Mouse (Mus musculus) kidney, adult 11 months (tissue): ENCODE data around the gene E130308A19Rik.

Experiments used
- DNase-seq: peaks from one replicate; pipeline ENCODE4 v3.0.0; 2022

Gene E130308A19Rik

DNA sequence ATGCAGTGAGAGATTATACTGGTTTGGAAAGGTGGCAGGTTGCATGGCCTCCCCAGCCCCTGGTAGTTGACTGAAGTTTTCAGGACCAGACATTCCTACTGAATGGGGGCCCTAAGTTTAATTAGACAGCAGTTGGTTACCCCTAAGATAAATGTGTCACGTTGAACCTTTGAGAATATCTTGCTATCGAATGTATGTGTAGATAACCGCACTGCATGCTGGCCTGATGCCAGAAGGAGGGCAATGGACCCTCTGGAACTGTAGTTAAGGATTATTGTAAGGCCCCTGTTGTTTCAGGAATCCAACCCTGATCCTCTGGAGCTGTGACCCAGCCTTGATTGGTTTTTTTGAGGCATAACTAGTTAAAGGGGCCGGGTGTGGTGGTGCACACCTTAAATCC, 58.3 kb downstream of the E130308A19Rik start:
- no peak for DNase-seq

DNA sequence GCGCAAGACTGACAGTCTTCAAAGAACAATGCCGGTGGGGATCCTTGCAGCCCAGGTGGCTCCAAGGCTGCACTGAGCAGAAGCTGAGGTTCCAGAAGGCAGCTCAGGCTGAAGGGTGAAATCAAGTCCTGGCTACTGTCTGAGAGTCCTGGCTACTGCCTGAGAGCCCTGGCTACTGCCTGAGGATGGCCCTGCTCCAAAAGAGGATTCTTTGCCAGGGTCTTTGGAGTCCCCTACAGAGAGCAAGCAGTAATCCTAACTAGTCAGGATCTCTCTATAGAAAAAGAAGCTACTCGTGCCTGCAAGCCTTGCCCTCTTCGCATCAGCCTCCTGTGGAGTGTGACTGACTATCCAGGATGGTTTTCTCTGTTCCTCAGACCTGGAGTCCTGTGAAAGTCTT, 60.7 kb downstream of the E130308A19Rik start:
- no peak for DNase-seq

DNA sequence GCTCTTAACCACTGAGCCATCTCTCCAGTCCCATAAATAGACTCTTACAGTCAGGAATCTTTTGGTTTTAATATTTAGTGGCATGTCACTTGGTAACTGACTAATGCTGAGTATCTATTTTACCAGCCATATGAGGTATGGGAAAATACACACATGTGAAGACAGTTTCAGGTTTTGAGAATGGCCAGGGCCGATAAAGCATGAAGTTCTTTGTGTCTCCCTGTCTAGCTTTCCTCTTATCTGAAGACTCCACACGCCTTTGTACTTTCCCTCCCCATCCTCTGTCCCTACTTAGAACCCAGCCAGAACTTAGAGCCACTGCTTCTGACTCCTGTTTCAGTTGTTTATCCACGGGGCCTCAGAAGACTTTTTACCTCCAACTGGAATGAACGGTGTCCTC, 63.0 kb downstream of the E130308A19Rik start:
- DNase-seq: no peak

DNA sequence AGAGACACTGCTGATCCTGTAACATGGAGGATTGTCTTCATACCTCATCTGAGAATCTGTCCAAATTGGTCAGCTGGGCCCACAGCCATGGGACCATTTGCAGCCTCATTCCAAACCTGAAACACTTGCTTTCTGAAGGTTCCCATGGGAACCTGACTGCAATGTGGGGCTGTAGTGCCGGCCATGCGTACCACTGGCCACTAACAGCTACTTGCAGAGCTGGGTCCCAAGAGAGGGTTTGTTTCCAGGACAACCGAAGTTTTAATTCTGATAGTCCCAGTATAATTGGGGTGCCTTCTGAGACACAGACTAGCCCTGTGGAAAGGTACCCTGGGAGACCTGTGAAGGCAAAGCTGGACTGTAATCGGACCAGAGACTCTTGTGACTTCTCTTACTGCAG, 64.1 kb downstream of the E130308A19Rik start:
- no peak for DNase-seq

DNA sequence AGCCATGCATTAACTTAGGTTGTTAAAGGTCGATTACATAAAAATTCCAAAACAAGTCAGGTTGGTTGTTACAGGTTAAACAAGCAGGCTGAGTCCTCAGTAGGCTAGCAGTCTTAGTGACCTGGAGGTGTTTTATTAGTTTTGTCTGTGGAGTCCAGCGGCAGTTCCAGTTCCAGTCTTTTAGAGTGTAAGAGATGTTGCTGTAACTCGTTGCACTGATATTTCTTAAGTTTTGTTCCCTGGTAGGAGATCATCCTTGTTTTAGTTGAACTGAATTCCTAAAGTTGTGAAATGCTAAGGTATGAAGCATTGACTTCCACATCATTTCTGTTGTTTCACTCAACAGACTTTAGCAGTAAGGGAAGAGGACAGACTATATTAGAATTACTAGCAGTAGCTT, 70.8 kb downstream of the E130308A19Rik start:
- no peak for DNase-seq

DNA sequence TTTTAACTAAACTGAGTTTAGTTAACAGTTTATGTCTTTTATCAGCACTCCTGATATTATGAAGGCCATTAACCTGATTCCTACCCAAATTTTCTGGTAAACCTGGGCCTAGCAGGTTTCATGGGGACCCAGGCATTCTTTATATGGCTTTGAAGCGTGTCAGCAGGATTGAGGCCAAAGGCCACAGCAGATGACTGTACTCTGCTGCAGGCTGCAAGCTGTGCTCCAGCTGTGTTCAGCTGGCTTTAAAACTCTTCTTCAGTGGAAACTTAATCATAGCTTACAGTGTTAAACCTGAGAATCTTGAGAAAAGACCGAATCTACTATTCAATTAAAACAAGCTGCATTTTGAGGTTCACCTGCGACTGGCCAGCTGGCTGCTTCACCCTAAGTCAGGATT, 71.9 kb downstream of the E130308A19Rik start:
- no peak for DNase-seq

DNA sequence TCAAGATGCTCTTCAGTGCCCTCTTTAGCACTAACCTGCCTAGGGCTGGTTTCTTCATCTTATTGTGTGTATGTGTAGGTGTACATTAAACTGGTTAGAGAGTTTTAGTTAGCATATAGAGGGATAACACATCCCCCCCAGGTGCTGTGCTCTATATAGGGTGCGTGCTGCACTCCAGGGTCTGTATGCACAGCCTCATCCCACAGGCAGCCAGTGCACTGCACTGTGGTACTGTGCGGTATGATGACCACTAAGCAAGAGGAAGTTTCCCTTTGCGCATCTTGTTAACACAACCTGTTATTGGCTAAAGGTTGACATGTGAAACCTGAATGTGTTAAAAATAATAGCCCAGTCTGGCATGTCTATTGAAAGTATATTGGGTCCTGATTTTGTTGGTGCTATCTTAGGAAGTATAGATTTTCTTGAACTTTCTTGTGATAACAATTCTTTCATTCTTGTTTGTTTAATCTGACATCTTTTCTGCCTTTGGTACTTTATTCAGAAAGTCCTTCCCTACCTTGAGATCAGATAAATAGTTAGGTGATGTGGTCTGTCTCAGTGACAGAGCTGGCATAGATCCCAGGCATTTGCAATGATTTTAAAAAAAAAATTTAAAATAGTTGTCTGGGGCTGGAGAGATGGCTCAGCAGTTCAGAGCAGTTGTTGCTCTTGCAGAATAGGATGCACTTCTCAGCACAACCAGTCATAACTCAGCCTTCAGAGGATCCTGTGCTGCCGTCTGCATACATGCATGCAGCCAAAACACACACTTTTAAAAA, 73.2 kb downstream of the E130308A19Rik start:
- no peak for DNase-seq

DNA sequence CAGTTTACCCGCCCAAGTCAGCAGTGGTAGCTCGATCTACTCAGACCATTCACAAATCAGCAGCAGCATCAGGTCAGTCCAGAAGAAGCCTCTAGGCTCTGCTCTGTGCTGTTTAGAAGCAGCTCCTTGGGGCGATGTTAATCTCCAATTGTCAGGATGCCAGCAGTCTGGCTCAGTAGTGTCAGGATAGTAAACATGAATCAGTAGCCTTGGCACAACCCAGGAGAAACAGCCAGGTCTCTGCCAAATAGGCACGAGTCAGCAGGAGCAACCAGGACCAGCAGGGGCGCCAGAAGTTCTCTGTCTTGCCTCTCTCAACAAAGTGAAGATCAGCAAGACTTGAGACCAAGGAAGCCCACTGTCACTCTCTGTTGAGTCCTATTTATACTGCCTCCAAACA, 83.3 kb downstream of the E130308A19Rik start:
- peak; percentile 43 for DNase-seq

DNA sequence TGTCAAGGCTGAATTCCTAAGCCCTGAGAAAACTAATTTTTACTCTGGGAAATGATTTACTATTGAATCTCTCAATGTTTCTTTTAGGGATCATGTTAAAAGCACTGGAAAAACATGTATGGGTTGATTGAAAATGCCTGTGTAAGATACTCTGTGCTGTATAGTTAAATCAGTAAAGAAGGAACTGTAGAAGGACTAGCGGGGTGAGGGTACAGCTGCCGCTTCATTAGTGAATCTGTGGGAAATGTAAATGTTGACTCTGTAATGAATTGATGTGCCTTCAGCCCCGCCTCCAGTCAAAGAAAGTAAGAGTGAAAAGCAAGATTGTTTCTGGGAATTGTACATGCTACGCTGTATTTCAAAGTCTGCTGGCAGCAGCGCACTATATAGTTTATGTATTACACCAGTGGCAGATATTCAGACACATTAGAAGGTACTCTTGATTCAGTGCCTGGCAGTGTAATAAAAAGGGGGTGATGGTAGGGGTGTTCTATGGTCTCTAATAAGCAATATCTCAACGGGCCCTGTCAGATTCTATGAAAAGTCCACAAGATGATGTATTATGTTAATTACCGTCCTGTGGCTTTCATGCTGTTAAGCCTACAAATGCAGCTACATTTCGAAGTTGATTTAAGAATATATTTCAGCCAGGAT, 84.9 kb downstream of the E130308A19Rik start:
- no peak for DNase-seq

DNA sequence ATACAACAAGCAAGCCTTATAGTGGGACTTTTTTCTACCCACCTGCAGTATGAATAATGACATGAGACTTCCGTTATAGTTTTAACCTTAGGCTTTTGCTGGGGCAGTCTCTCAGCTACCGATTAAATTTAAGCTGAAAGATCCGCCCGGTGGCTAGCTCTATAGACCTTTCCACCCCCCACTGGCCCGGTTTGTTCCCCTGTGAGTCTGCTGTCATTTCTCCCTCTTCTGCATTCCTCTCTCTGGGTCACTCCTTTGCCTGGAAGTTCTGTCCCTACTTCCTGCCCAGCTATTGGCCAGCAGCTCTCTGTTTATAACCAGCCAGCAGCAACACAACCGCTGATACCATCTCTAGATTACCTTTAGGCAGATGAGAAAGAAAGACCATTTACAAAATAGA, 86.4 kb downstream of the E130308A19Rik start:
- no peak for DNase-seq

DNA sequence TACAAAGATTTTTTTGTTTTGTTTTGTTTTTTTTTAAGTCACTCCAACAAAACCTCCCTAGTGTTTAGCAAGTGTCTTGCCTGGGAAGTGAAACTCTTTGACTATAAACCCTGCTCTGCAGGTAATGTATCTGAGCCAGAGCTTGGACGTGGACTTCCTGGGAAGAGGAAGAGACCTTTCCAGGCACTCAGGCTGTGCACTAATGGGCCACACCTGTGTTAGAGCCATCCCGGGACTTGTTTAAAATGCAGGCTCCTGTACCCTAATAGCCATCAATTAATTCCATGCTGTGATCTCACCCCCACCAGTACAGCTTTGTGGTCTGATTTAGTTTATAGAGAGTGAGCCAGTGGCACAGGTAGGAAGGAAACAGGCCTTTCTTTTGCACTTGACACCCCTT, 86.9 kb downstream of the E130308A19Rik start:
- no peak for DNase-seq

DNA sequence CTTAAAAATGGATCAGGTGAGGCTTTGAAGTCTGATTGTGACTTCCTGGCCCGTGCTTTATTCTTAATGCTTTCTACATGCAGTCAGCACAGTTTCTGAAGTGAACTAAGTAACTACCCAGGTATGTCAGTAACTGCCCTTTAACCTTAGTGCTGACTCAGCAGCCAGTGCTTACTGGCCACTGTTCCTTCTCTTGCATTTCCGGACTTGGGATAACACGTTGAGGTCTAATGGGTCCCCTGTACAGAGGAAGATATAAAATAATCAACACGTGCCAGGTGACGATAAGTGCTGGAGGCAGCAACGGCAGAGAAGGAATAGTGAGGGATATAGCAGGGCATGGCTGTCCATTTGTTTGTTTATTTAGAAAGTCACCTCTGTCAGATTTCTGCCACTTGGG, 88.5 kb downstream of the E130308A19Rik start:
- DNase-seq: peak; percentile 62

DNA sequence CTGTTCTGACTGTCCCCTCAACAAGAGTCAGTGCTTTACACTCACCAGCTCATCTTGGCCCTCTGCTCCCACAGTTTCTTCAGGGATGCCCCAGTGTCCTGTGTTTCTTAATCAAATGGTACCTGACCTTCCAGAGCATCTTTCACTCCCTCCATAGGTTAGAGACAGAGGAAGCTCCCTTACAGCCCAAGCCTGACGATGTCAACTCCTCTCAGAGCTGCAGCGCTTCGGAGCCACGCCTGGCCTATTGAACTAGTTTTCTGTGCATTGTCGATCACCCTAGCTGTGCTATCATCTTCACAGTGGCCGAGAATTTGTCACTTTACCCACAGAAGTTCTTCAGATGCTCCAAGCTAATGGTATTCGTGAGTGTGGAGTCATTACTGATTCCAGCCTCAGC, 88.9 kb downstream of the E130308A19Rik start:
- no peak for DNase-seq

DNA sequence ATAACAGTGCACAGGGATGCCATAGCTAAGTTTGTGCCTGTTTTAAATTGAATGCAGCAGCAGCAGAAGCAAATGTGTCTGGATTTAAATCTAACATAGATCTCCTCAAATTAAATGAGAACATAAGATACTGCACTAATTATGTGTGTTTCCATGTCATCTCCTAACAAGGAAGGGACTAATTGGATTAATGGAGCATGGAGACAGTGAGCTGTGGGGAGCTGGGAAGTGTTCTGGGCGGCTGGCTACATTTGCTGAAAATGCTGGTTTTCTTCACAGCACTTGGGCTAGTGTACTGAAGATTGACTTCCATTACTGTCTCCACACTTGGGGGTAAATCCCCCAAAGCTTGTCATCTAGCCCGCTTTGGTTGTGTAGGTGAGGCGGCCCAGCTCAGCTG, 89.5 kb downstream of the E130308A19Rik start:
- no peak for DNase-seq

DNA sequence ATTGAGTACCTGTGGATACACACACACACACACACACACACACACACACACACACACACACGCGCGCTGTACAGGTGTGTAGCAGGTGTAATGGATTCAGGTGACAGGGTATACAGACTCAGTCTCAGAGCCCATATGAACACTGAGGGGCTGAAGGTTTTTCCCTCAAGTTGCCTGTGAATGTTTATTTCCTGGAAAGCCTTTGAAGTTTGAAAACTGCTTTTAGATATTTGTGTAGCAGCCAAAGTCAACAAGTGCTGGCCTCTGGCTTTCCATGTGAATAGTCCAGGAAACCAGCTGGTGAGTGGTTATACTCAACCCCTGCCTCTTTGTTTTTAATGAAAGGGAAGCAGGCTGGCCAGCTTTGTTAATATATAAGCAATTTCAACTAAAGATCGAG, 91.3 kb downstream of the E130308A19Rik start:
- DNase-seq: peak; percentile 74

DNA sequence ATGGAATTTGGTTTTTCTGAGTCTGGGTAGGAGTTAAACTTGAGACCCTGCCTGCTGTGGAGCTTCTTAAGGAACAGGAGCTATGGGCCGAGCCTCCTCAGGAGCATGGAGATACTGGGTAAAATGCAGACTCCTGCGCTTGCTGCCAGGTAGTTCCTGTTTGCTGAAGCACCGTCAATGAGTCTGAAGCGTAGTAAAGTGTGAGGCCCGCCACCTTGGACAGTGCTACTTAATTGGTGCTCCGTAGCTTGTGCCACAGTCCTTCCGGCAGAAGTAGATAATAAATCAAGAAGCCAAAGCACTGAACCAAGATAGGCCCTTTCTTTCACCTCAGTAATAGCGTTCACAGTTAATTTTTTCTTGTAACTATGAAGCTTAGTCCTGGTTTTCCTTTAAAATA, 92.5 kb downstream of the E130308A19Rik start:
- no peak for DNase-seq

DNA sequence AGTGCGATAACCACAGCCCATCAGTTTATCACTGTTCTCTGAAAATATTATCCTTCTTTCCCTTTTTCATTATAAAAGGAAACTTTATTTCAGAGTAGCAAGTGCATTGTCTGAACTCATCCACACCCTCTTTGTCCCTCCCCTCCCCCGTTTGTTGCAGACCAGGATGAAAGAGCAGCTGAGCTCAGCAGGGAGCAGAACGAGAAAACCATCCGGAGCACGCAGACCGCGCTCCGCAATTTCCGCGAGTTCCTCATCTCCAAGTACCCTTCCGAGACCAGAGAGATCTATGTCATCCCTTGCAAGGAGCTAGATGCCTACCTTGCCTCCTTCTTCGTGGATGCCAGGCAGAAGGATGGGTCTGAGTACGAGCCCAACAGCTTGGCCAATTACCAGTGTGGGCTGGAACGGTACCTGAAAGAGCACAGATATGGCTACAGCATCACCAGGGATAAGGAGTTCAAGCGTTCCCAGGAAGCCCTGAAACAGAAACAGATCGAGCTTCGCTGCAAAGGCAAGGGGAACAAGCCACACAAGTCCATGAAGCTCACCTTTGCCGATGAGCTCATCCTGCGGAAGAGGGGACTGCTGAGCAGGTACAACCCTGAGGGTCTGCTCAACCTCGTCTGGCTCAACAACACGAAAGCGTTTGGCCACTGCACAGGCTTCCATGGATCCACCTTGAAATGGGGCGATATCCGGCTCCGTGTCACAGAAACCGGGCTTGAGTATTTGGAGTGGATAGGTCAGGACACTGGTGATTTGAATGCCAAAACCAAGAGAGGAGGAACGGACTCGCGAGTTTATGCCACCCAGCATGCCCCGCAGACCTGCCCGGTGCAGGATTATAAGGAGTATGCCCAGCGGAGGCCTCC, 93.7 kb downstream of the E130308A19Rik start:
- DNase-seq: no peak

DNA sequence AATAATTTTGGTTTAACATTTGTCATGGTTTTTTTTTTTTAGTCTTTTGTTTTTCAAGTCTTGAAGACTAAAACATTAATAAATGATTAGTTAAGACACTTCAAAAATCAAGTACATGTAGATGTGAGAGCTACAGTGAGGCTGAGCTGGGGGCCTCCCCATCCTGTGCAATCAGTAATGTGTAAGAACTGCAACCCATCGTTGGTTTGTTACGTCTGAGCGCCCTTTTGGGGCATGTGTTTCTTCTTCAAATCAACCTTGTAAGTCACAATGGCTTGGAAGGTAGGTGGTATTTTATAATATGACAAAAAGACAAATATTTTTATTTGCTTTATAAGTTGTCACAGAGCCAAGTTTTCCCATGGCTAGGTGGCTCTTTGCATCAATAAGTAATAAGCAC, 95.8 kb downstream of the E130308A19Rik start:
- no peak for DNase-seq

DNA sequence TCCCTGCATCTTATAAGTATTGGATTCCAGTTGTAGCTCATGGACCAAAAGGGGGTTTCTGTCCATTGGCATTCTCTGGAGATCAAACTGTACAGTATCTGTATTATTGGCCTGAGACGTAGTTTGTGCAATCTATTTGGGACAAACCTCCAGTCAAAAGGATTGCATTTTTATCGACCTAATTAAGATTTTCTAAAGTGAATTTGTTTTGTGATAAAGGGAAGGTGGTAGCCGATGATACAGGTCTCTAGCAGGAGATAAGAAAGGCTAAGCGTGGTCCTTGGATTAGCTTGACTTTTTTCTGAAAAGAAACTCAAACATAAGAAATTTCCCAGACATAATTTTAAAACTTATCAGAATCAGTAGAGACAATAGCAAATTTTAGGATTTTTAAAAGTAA, 99.6 kb downstream of the E130308A19Rik start:
- DNase-seq: no peak

DNA sequence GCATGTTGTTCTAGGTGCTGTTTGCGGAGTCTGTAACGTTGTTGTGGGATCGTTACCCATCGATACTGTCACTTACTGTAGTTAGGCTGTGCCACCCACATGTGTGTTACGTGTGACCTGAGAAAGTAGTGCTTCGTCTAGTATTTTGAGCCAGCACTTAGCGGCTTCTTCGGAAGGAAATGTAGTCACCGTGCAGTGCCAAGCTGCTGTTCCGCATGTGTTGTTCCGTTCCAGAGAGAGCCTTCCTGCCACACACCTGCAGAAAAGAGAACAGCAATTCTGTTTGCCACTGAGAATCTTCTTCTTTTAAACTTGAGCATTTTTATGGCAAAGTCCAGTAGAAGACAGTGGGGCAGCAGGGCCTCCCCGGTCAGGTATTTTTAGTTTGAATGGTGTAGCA, 100.5 kb downstream of the E130308A19Rik start:
- no peak for DNase-seq

DNA sequence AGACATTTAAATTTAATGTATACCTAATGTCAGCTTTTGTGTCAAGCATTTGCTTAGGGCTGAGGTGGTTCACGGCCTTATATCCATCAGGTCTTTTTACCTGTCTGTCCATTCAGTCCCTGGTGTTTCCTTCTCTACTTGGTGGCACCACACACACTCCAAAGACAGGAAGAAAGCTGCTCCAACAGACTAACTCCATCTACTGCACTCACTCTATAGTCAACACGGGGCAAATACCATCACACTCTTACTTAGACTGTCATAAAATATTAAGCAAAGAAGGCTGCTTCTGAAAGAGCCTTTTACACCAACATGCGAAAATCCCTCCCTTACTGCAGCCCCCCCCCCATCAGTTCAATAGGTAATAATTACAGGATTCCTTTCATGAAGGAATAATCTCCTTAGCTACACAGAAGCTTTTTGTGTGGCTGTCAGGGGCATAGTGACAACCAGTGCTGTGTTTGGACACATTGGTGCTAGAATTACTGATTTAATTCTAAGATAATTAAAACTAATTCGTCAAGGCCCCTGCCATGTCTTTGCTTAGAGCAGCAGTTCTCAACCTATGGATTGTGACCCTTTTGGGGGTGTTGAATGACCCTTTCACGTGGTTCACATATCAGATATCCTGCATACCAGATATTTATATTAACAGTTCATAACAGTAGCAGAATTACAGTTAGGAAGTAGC, 101.3 kb downstream of the E130308A19Rik start:
- no peak for DNase-seq

DNA sequence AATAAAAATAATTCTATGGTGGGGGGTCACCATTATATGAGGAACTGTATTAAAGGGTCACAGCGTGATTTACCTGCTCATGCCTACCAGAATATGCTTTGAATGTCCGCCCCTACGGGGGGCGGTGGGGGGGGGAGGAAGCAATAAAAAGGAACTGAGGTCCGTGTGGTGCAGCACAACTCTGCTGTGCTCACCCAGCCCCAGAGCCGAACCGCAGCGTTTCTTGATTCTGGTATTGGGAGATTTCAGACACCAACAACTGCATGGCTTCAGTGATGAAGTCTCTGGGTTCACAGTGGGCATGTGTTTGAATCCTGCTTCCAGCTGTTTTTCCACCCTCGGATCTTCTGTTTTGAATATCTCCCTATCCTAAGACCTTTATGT, 101.9 kb downstream of the E130308A19Rik start:
- no peak for DNase-seq

DNA sequence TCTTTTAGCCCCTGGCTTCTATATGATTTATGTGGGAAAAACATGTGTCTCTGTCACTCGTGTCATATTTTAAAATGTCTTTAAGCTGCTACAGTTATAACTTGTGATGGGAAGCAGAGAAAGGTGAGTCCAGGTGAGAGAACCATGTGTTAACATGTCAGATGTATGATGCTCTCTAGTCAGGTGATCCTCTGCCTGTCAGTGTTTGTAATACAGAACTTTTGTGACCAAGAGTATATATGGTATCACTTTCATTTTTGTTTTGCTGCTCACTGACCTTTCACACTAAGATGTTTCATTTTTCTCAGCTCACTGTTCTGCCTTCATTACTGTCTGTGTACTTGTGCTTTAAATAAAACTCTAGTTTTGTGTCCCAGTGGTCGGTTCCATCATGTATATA, 102.8 kb downstream of the E130308A19Rik start:
- DNase-seq: no peak
